Comparison of ENCODE assay signal across 8 mouse cellular contexts in genomic region chr4:117288927-117289801, GRCm38 (mm10). TPM values are rescaled to one million over a fixed set of nuclear protein-coding genes. Genes with fewer than 3 reads are reported as not detected.
A peak's percentile ranks its signal among the peaks of the same experiment; 100 is the strongest.
DNase-seq lines count a peak whose midpoint lies in the region; ATAC-seq and TF ChIP-seq lines count a peak whose summit lies in the region.

No protein-coding gene starts in this region.

- H3K27me3 ChIP-seq in embryonic facial prominence, embryonic 15.5 days: no peaks in the 10 kb centered on the region
- H3K27me3 ChIP-seq in heart, embryonic 10.5 days (ENCODE audit: insufficient read depth, poor library complexity, severe bottlenecking): no peaks in the 10 kb centered on the region
- 0 out of 2 replicates have a peak, but pooled peaks cover 1% of the 10 kb centered on the region for H3K27me3 ChIP-seq in kidney, embryonic 14.5 days (ENCODE audit: control insufficient read depth, insufficient read depth, low read length)
- no peaks in the 10 kb centered on the region for H3K27me3 ChIP-seq in liver, embryonic 14.5 days (ENCODE audit: control insufficient read depth, insufficient read depth, low read length)
- no peaks in the 10 kb centered on the region for H3K27me3 ChIP-seq in stomach, embryonic 14.5 days (ENCODE audit: control insufficient read depth, insufficient read depth, low read length)

- TF ChIP-seq EP300 in liver, embryonic 14.5 days (IDR thresholded peaks at IDR 0.05; ENCODE audit: low read depth): no peak

- peak overlapping the region; percentile 89 for H3K4me3 ChIP-seq in bone marrow macrophage, adult 2 months (ENCODE audit: insufficient read depth, low read length)
- peak overlapping the region; percentile 77 for H3K4me3 ChIP-seq in embryonic facial prominence, embryonic 15.5 days (replicated peaks)
- peak overlapping the region; percentile 86 for H3K4me3 ChIP-seq in heart, embryonic 10.5 days
- H3K4me3 ChIP-seq in kidney, embryonic 14.5 days (ENCODE audit: low read length): peak overlapping the region; percentile 82
- peak overlapping the region; percentile 90 to 94 for H3K4me3 ChIP-seq in liver, embryonic 14.5 days (ENCODE audit: insufficient read depth in 1 of 2, low read depth in 2 of 2, low read length in 2 of 2)
- peak overlapping the region; percentile 68 for H3K4me3 ChIP-seq in stomach, embryonic 14.5 days (ENCODE audit: low read depth, low read length)

- no peak for TF ChIP-seq CTCF in bone marrow macrophage, adult 2 months (IDR thresholded peaks at IDR 0.05; ENCODE audit: low read depth, low read length)
- TF ChIP-seq CTCF in liver, embryonic 14.5 days (IDR thresholded peaks at IDR 0.05; ENCODE audit: low read depth): no peak

- WGBS in embryonic facial prominence, embryonic 15.5 days: under 1% methylated on average over 65 of the region's 80 CpGs
- WGBS in heart, embryonic 10.5 days: under 1% methylated on average over 65 of the region's 80 CpGs
- under 1% methylated on average over 68 of the region's 80 CpGs for WGBS in kidney, embryonic 14.5 days
- WGBS in liver, embryonic 14.5 days (ENCODE audit: insufficient replicate concordance): under 1% methylated on average over 77 of the region's 80 CpGs
- under 1% methylated on average over 66 of the region's 80 CpGs for WGBS in stomach, embryonic 14.5 days

- peak; percentile 87 for DNase-seq in CD4-positive, CD25-positive, alpha-beta regulatory T cell, adult 2 months (ENCODE audit: low read depth, low spot score)
- DNase-seq in heart, embryonic 10.5 days (ENCODE audit: low spot score): peak; percentile 93
- peak; percentile 50 to 57 (median 54) for DNase-seq in liver, embryonic 14.5 days (ENCODE audit: low read depth in 3 of 3, low spot score in 3 of 3)
- DNase-seq in natural killer cell, adult 2 months (ENCODE audit: low spot score in 2 of 2): peak; percentile 61 to 74

- peaks cover 33% of the 10 kb centered on the region for H3K36me3 ChIP-seq in embryonic facial prominence, embryonic 15.5 days
- H3K36me3 ChIP-seq in heart, embryonic 10.5 days: peaks cover 39% of the 10 kb centered on the region
- H3K36me3 ChIP-seq in kidney, embryonic 14.5 days (ENCODE audit: control insufficient read depth, insufficient read depth, low read length): peaks cover 40% of the 10 kb centered on the region
- H3K36me3 ChIP-seq in liver, embryonic 14.5 days (replicated peaks; ENCODE audit: control insufficient read depth, insufficient read depth, low read depth): peaks cover 26% of the 10 kb centered on the region
- peaks cover 27% of the 10 kb centered on the region for H3K36me3 ChIP-seq in stomach, embryonic 14.5 days (ENCODE audit: control insufficient read depth, insufficient read depth, low read length)

- TF ChIP-seq POLR2A in bone marrow macrophage, adult 2 months (IDR thresholded peaks at IDR 0.05; ENCODE audit: borderline replicate concordance, low read depth, low read length): no peak; the same call in none of the 2 replicates

- peak overlapping the region; percentile 58 for H3K9ac ChIP-seq in embryonic facial prominence, embryonic 15.5 days
- H3K9ac ChIP-seq in kidney, embryonic 14.5 days (ENCODE audit: low read depth, low read length): peak overlapping the region; percentile 85
- peak overlapping the region; percentile 90 for H3K9ac ChIP-seq in liver, embryonic 14.5 days (replicated peaks)
- H3K9ac ChIP-seq in stomach, embryonic 14.5 days (replicated peaks; ENCODE audit: low read depth, low read length): peak overlapping the region; percentile 67

- H3K4me1 ChIP-seq in bone marrow macrophage, adult 2 months (ENCODE audit: control insufficient read depth, insufficient read depth, low read length): peaks cover 14% of the 10 kb centered on the region
- H3K4me1 ChIP-seq in embryonic facial prominence, embryonic 15.5 days: peaks cover 41% of the 10 kb centered on the region
- peaks cover 42% of the 10 kb centered on the region for H3K4me1 ChIP-seq in heart, embryonic 10.5 days
- H3K4me1 ChIP-seq in kidney, embryonic 14.5 days (ENCODE audit: control insufficient read depth, insufficient read depth, low read length): peaks cover 19% of the 10 kb centered on the region
- H3K4me1 ChIP-seq in liver, embryonic 14.5 days (replicated peaks; ENCODE audit: control insufficient read depth in 2 of 2, insufficient read depth in 2 of 2, low read length in 1 of 2): peaks cover 6 to 16% of the 10 kb centered on the region in 2 experiments; a peak in 3 of 4 replicates
- peaks cover 19% of the 10 kb centered on the region for H3K4me1 ChIP-seq in stomach, embryonic 14.5 days (ENCODE audit: control insufficient read depth, insufficient read depth, low read length)

- peak; percentile 93 for ATAC-seq in embryonic facial prominence, embryonic 15.5 days (ENCODE audit: insufficient number of reproducible peaks, low FRiP score, low TSS enrichment, low read depth)
- peak; percentile 97 for ATAC-seq in kidney, embryonic 14.5 days (ENCODE audit: low FRiP score, low TSS enrichment)
- ATAC-seq in liver, embryonic 14.5 days (ENCODE audit: insufficient read depth): peak; percentile 85
- peak; percentile 95 for ATAC-seq in stomach, embryonic 14.5 days (ENCODE audit: insufficient number of reproducible peaks, insufficient read depth, low FRiP score, low read depth)

- H3K9me3 ChIP-seq in embryonic facial prominence, embryonic 15.5 days (replicated peaks): no peaks in the 10 kb centered on the region
- H3K9me3 ChIP-seq in heart, embryonic 10.5 days: no peaks in the 10 kb centered on the region
- H3K9me3 ChIP-seq in kidney, embryonic 14.5 days (ENCODE audit: control insufficient read depth, low read length): no peaks in the 10 kb centered on the region
- H3K9me3 ChIP-seq in liver, embryonic 14.5 days (ENCODE audit: control insufficient read depth, low read length): no peaks in the 10 kb centered on the region
- no peaks in the 10 kb centered on the region for H3K9me3 ChIP-seq in stomach, embryonic 14.5 days (ENCODE audit: control insufficient read depth, low read depth, low read length)

- peak overlapping the region; percentile 71 for H3K27ac ChIP-seq in bone marrow macrophage, adult 2 months (ENCODE audit: insufficient read depth, low read depth, low read length)
- peak overlapping the region; percentile 96 for H3K27ac ChIP-seq in embryonic facial prominence, embryonic 15.5 days (replicated peaks)
- peak overlapping the region; percentile 97 for H3K27ac ChIP-seq in heart, embryonic 10.5 days
- H3K27ac ChIP-seq in kidney, embryonic 14.5 days (ENCODE audit: low read depth, low read length): peak overlapping the region; percentile 93
- peak overlapping the region; percentile 81 for H3K27ac ChIP-seq in liver, embryonic 14.5 days
- peak overlapping the region; percentile 95 for H3K27ac ChIP-seq in stomach, embryonic 14.5 days (ENCODE audit: low read length)

- H3K4me2 ChIP-seq in embryonic facial prominence, embryonic 15.5 days (replicated peaks): peak overlapping the region; percentile 76
- H3K4me2 ChIP-seq in kidney, embryonic 14.5 days (replicated peaks; ENCODE audit: low read depth, low read length): peak overlapping the region; percentile 82
- peak overlapping the region; percentile 96 for H3K4me2 ChIP-seq in liver, embryonic 14.5 days (ENCODE audit: low read depth)
- H3K4me2 ChIP-seq in stomach, embryonic 14.5 days (replicated peaks; ENCODE audit: low read depth, low read length): peak overlapping the region; percentile 80

RNA-seq across cellular contexts. Expression of gene Armh1, which starts 37.2 kb away (rescaled TPM):
- polyA plus RNA-seq in bone marrow macrophage, adult 2 months (2012; ENCODE audit: insufficient read depth, insufficient read length, missing spikeins): not detected in 2 replicates
- polyA plus RNA-seq in embryonic facial prominence, embryonic 15.5 days (2015; fragmentation: Nextera tagmentation; extraction: Ambion mirVana): 3.2 and 5.7 TPM in 2 replicates
- polyA plus RNA-seq in heart, embryonic 10.5 days (2016; fragmentation: Nextera tagmentation; extraction: Ambion mirVana): 0.20 and 0.46 TPM in 2 replicates
- polyA plus RNA-seq in kidney, embryonic 14.5 days (2014; fragmentation: Nextera tagmentation; extraction: Ambion mirVana): 0.15 and 0.54 TPM in 2 replicates
- polyA plus RNA-seq in liver, embryonic 14.5 days (2012; rRNA removed): 0.08 TPM in 1 of 2 replicates, not detected in the other
- not detected in 2 replicates for polyA plus RNA-seq in liver, embryonic 14.5 days (2014; fragmentation: Nextera tagmentation; extraction: Ambion mirVana)
- polyA plus RNA-seq in stomach, embryonic 14.5 days (2014; fragmentation: Nextera tagmentation; extraction: Ambion mirVana): 0.30 and 1.3 TPM in 2 replicates

RNA-seq across cellular contexts. Expression of gene Tmem53, which starts 37.4 kb away (rescaled TPM):
- polyA plus RNA-seq in bone marrow macrophage, adult 2 months (2012; ENCODE audit: insufficient read depth, insufficient read length, missing spikeins): not detected in 2 replicates
- 22.1 and 24.6 TPM in 2 replicates for polyA plus RNA-seq in embryonic facial prominence, embryonic 15.5 days (2015; fragmentation: Nextera tagmentation; extraction: Ambion mirVana)
- 11.0 and 14.4 TPM in 2 replicates for polyA plus RNA-seq in heart, embryonic 10.5 days (2016; fragmentation: Nextera tagmentation; extraction: Ambion mirVana)
- polyA plus RNA-seq in kidney, embryonic 14.5 days (2014; fragmentation: Nextera tagmentation; extraction: Ambion mirVana): 10.1 and 13.8 TPM in 2 replicates
- polyA plus RNA-seq in liver, embryonic 14.5 days (2012; rRNA removed): 2.4 and 3.1 TPM in 2 replicates
- polyA plus RNA-seq in liver, embryonic 14.5 days (2014; fragmentation: Nextera tagmentation; extraction: Ambion mirVana): 6.7 and 7.6 TPM in 2 replicates
- 18.9 and 19.4 TPM in 2 replicates for polyA plus RNA-seq in stomach, embryonic 14.5 days (2014; fragmentation: Nextera tagmentation; extraction: Ambion mirVana)

Comparison
In these comparisons a context has a peak if more than half of its experiments do, and no peak if none do; other contexts are left out.
1. Peak in every context shown above with its lines: DNase-seq, ATAC-seq, H3K4me3 ChIP-seq and H3K27ac ChIP-seq.